Mouse (Mus musculus): Measurements from ENCODE around the gene Rgs6.

GRCm38 (mm10) chr12:83150030-83150429 is 561.9 kb downstream of the Rgs6 start:
- TF ChIP-seq POLR2A (IDR thresholded peaks at IDR 0.05; ENCODE audit: extremely low read depth, insufficient read depth, low read length) (no peak), CTCF (IDR thresholded peaks at IDR 0.05; ENCODE audit: low read depth, low read length) (no peak)
